Mouse (Mus musculus) liver, embryonic 14 days (tissue): ENCODE measurements around the gene Tpbpb. TPM values are rescaled to one million over a fixed set of nuclear protein-coding genes. Genes with fewer than 3 reads are reported as not detected.

Source experiments
- polyA plus RNA-seq: library from polyadenylated mRNA; depleted of rRNA; stranded (reverse); fragments of >200 nt; gene quantifications from 2 replicates; pipeline ENCODE4 v1.2.3, GENCODE M21; 2012; rRNA removed

Gene Tpbpb
- polyA plus RNA-seq: 0.37 and 2.0 TPM in 2 replicates

DNA sequence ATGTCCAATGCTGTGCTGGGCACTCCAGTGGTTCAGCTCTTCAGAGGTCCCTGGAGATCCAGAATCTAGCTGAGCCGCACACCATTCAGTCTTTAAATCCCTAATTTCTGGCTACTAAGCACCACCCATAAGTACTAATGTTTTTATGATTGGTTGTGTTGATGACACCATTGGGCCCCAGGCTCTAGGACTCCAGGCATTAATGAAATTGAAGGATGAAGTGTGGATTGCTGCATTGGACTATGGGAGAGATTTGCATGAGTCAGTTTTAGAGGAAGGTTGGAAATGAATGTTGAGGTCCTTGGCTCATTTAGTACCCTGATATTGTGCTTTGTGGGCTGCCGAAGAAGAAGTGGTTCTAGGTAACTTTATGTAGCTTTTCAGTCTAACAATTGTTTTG is at the start of gene Tpbpb:
Tpbpb (minus strand) TSS at position 101 of the 400 bp plus-strand sequence.

DNA sequence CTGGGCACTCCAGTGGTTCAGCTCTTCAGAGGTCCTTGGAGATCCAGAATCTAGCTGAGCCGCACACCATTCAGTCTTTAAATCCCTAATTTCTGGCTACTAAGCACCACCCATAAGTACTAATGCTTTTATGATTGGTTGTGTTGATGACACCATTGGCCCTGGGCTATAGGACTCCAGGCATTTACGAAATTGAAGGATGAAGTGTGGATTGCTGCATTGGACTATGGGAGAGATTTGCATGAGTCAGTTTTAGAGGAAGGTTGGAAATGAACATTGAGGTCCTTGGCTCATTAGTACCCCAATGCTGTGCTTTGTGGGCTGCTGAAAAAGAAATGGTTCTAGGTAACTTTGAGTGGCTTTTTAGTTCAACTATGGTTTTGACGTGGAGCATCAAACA is 37.2 kb upstream of the Tpbpb start, which contains the start of gene Tpbpa:
Tpbpa (minus strand) TSS at position 101 of the 400 bp plus-strand sequence.

DNA sequence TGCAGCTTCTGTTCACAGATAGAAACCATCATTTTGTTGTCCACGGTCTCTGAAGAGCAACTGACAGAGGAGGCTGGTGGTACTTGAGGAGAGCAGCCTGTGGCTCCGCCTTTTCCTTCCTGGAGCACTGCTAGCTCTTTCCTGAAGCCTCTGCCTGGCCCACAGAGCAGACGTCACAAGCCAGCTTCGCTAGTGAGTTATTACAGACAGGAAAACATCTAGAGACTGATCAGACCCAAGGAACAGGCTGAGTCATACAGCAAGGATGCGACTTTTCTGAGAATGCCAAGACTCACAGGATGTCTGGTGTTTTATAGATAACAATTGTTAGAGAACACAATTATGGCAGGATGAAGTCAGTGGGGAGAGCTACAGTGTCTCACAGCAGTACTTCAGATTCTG is 31.8 kb upstream of the Tpbpb start, which contains the start of the genes Gm49391 and Ctla2a:
Gm49391 (minus strand) TSS at position 72 of the 402 bp plus-strand sequence.
Ctla2a (minus strand) TSS at position 126 of the 402 bp plus-strand sequence.

DNA sequence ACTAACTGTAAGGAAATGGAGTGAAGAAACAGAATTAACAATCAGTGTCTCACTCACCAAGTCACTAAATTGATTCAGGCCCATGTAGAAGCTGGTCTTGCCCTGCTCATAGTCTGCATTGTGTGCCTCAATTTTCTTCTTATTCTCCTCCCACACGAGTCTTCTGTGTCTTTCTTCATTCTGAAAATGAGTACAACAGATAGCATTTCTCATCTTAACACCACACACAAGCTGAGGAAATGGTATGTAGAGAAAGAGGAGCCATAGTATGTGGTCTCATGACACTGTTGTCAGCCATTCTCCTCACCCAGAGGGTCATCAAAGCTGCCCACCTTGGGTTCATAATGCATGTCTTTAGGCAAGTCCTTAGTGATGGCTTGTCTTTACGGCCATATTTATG is 30.8 kb upstream of the Tpbpb start, which contains the start of gene Gm49393:
Gm49393 (minus strand) TSS at position 101 of the 400 bp plus-strand sequence.

DNA sequence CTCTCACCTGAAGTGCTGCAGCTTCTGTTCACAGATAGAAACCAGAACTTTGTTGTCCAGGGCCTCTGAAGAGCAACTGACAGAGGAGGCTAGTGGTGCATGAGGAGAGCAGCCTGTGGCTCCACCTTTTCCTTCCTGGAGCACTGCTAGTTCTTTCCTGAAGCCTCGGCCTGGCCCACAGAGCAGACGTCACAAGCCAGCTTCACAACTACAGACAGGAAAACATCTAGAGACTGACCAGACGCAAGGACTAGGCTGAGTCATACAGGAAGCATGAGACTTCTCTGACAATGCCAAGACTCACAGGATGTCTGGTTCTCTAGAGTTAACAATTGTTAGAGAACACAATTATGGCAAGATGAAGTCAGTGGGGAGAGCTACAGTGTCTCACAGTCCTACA is 7.4 kb downstream of the Tpbpb start, which contains the start of gene Ctla2b:
Ctla2b (minus strand) TSS at position 120 of the 400 bp plus-strand sequence.

DNA sequence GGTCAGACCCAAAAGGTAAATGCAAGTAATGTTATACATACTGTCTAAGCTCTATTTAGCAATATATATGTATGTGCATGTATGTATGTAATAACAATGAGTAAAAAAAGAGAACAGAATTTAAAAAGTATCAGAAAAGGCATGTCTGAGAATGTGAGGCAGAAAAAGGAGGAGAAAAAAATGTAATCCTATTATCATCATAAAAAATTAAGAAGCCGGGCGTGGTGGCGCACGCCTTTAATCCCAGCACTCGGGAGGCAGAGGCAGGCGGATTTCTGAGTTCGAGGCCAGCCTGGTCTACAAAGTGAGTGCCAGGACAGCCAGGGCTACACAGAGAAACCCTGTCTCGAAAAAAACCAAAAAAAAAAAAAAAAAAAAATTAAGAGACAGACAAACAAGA is 7.9 kb downstream of the Tpbpb start, which contains the start of gene Gm49392:
Gm49392 (minus strand) TSS at position 101 of the 400 bp plus-strand sequence.

DNA sequence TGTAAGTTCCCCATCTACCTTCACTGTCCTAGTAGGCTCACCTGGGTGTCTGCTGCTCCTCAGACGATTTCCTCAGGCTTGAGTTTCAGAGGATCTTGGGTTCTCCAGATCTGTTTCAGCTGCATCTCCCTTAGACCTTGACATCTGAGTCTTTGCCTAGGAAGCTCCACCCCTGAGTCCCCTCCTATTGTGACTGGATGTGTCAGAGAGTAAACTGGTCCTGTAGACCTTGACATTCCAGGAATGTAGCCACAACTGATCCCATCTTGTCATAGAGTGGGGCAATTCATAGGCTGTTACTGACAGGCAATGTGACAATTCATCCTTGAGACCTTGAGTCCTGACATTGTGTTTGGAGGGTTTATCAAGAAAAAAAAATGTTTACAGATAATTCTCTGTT is 40.4 kb downstream of the Tpbpb start, which contains the start of gene 4930486L24Rik:
4930486L24Rik (minus strand) TSS at position 195 of the 400 bp plus-strand sequence.

Other genes with a start within 250 kb of the Tpbpb start
- gene BC051665, start 118.5 kb downstream of the Tpbpb start, polyA plus RNA-seq: not detected in 2 replicates
- not detected in 2 replicates for gene Ctsll3, start 102.0 kb downstream of the Tpbpb start, polyA plus RNA-seq
- 0.15 TPM in 2 replicates for gene 4930486L24Rik, start 40.4 kb downstream of the Tpbpb start, polyA plus RNA-seq
- 0.05 TPM in 1 of 2 replicates, not detected in the other for gene Gm49392, start 8.0 kb downstream of the Tpbpb start, polyA plus RNA-seq
- 5.5 TPM in 2 replicates for gene Ctla2b, start 7.4 kb downstream of the Tpbpb start, polyA plus RNA-seq
- gene Gm49393, start 30.7 kb upstream of the Tpbpb start, polyA plus RNA-seq: not detected in 2 replicates
- gene Gm49391, start 31.7 kb upstream of the Tpbpb start, polyA plus RNA-seq: 5.8 and 6.1 TPM in 2 replicates
- gene Ctla2a, start 31.7 kb upstream of the Tpbpb start, polyA plus RNA-seq: 16.9 and 18.1 TPM in 2 replicates
- gene Tpbpa, start 37.1 kb upstream of the Tpbpb start, polyA plus RNA-seq: 0.69 and 2.2 TPM in 2 replicates
- gene Ctsj, start 101.1 kb upstream of the Tpbpb start, polyA plus RNA-seq: 0.05 and 0.20 TPM in 2 replicates
- gene Ctsq, start 135.8 kb upstream of the Tpbpb start, polyA plus RNA-seq: 0.03 and 0.15 TPM in 2 replicates